Mouse (Mus musculus) testis, adult 2 months (tissue): Measurements from ENCODE around the gene Srp9.

Source experiments
- CTCF ChIP-seq: fragments of 200-500 bp; IDR thresholded peaks from 2 replicates; pipeline ENCODE4 v1.5.1; 2012; ENCODE audit warnings: low read depth, mild to moderate bottlenecking, inconsistent platforms, low read length, moderate library complexity; ENCODE audit not compliant: control insufficient read depth, insufficient read depth, insufficient replicate concordance
- POLR2A ChIP-seq: fragments of 200-500 bp; IDR thresholded peaks from 2 replicates; pipeline ENCODE4 v1.6.1; 2012; ENCODE audit warnings: low read depth, mild to moderate bottlenecking, inconsistent platforms, low read length, moderate library complexity; ENCODE audit not compliant: control insufficient read depth

- no peak for TF ChIP-seq CTCF
- TF ChIP-seq POLR2A = no peak
These were observed 13.7 kb upstream of the Srp9 start for GRCm38 (mm10) chr1:182110708-182111385.
